Mouse (Mus musculus) ES-Bruce4 (cell line): Measurements from ENCODE around the gene Cpe. TPM values are rescaled to one million over a fixed set of nuclear protein-coding genes. Genes with fewer than 3 reads are reported as not detected.
A peak's percentile ranks its signal among the peaks of the same experiment; 100 is the strongest.

Source experiments
- H3K27ac ChIP-seq: 2 replicates; pipeline ENCODE4 v1.5.1; 2012; ENCODE audit warnings: low read length, inconsistent platforms; ENCODE audit not compliant: insufficient read depth
- H3K27me3 ChIP-seq: 2 replicates; pipeline ENCODE4 v1.6.1; 2012; ENCODE audit warnings: mild to moderate bottlenecking, low read length, inconsistent platforms; ENCODE audit not compliant: control insufficient read depth, poor library complexity, insufficient read depth, severe bottlenecking
- H3K36me3 ChIP-seq: 2 replicates; pipeline ENCODE4 v1.6.1; 2012; ENCODE audit warnings: inconsistent platforms, mild to moderate bottlenecking, low read length, moderate library complexity; ENCODE audit not compliant: control insufficient read depth, poor library complexity, insufficient read depth, severe bottlenecking
- H3K4me1 ChIP-seq: one replicate; pipeline ENCODE4 v1.8.1; 2011; ENCODE audit warnings: low read length; ENCODE audit not compliant: control insufficient read depth, insufficient read depth
- H3K4me3 ChIP-seq: 2 replicates; pipeline ENCODE4 v1.5.1; 2011; ENCODE audit warnings: low read depth, mild to moderate bottlenecking, low read length
- H3K9ac ChIP-seq: 2 replicates; pipeline ENCODE4 v1.6.1; 2012; ENCODE audit warnings: low read depth, mild to moderate bottlenecking, inconsistent platforms; ENCODE audit not compliant: poor library complexity, severe bottlenecking
- H3K9me3 ChIP-seq: replicated peaks from 2 replicates; pipeline ENCODE4 v1.6.1; 2012; ENCODE audit warnings: mild to moderate bottlenecking, low read length, inconsistent platforms; ENCODE audit not compliant: control insufficient read depth, poor library complexity, insufficient read depth, severe bottlenecking
- CTCF ChIP-seq: IDR thresholded peaks from one replicate; pipeline ENCODE4 v1.8.1; 2011; ENCODE audit warnings: low read depth, low read length
- EP300 ChIP-seq: IDR thresholded peaks from 2 replicates; pipeline ENCODE4 v1.6.1; 2011; ENCODE audit warnings: low read depth, low read length; ENCODE audit not compliant: insufficient read depth
- POLR2A ChIP-seq: IDR thresholded peaks from one replicate; pipeline ENCODE4 v1.8.1; 2011; ENCODE audit warnings: low read length; ENCODE audit not compliant: insufficient read depth
- polyA plus RNA-seq: library from polyadenylated mRNA; stranded (reverse); fragments of >200 nt; gene quantifications from 2 replicates; pipeline ENCODE4 v1.2.4, GENCODE M21; 2011; ENCODE audit warnings: low read depth; ENCODE audit not compliant: missing spikeins, insufficient read depth, insufficient read length

Gene Cpe
- polyA plus RNA-seq, 1 experiment, result 24.7 TPM

GRCm38 (mm10) chr8:64629034-64629760, 63.7 kb downstream of the Cpe start:
- no peak overlapping the region for H3K27ac ChIP-seq
- TF ChIP-seq CTCF (no peak), POLR2A (no peak)
- H3K27me3 ChIP-seq, result no peaks in the 10 kb centered on the region
- peaks cover 6% of the 10 kb centered on the region for H3K9me3 ChIP-seq
- no peaks in the 10 kb centered on the region for H3K36me3 ChIP-seq
- H3K4me3 ChIP-seq, result no peak overlapping the region
- peaks cover 3% of the 10 kb centered on the region for H3K4me1 ChIP-seq
- no peak overlapping the region for H3K9ac ChIP-seq

GRCm38 (mm10) chr8:64628039-64628438, 64.8 kb downstream of the Cpe start:
- Histone ChIP-seq H3K9me3 (peaks cover 6% of the 10 kb centered on the region), H3K4me3 (no peak overlapping the region), H3K4me1 (peaks cover 3% of the 10 kb centered on the region), H3K36me3 (no peaks in the 10 kb centered on the region), H3K27me3 (no peaks in the 10 kb centered on the region), H3K9ac (no peak overlapping the region), H3K27ac (no peak overlapping the region)
- no peak for TF ChIP-seq CTCF
- no peak for TF ChIP-seq POLR2A
- no peak for TF ChIP-seq EP300

DNA sequence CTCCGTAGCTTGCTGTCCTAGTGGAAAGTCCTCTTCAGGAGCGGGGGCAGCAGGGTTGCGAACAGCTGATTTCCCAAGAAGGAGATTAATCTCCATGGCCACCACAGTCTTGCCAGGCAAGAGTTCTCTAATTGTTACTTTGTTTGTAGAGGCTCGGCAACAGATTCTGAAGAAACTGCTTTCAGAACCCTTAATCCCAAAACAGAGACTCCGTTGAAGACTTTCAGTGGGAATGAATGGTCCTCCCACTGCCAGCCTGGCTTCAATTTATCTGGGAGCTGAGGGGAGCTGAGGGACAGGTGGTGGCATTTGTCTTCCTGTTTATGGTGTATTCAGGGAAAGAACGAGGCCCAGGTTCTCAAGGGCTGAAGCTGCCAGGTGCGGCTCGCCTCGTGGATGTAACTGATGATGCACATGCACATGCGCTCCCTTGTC, 68.2 kb downstream of the Cpe start:
- no peaks in the 10 kb centered on the region for H3K4me1 ChIP-seq
- H3K27me3 ChIP-seq, result no peaks in the 10 kb centered on the region
- TF ChIP-seq CTCF (no peak), POLR2A (no peak), EP300 (no peak)
- H3K36me3 ChIP-seq, result no peaks in the 10 kb centered on the region
- H3K27ac ChIP-seq, result no peak overlapping the region
- peaks cover 6% of the 10 kb centered on the region for H3K9me3 ChIP-seq
- H3K9ac ChIP-seq, result no peak overlapping the region
- H3K4me3 ChIP-seq, result no peak overlapping the region

- Histone ChIP-seq H3K36me3 (no peaks in the 10 kb centered on the region), H3K27me3 (no peaks in the 10 kb centered on the region), H3K4me1 (no peaks in the 10 kb centered on the region), H3K9me3 (no peaks in the 10 kb centered on the region), H3K27ac (no peak overlapping the region), H3K4me3 (no peak overlapping the region), H3K9ac (no peak overlapping the region)
- TF ChIP-seq CTCF (no peak), EP300 (no peak), POLR2A (no peak)
Observed at GRCm38 (mm10) chr8:64620365-64621150, 72.3 kb downstream of the Cpe start.

- no peaks in the 10 kb centered on the region for H3K4me1 ChIP-seq
- H3K27ac ChIP-seq, result no peak overlapping the region
- no peak for TF ChIP-seq POLR2A
- no peak for TF ChIP-seq EP300
- no peak for TF ChIP-seq CTCF
- H3K4me3 ChIP-seq, result no peak overlapping the region
- no peaks in the 10 kb centered on the region for H3K36me3 ChIP-seq
- H3K9me3 ChIP-seq, result no peaks in the 10 kb centered on the region
- no peak overlapping the region for H3K9ac ChIP-seq
- H3K27me3 ChIP-seq, result no peaks in the 10 kb centered on the region
Observed at GRCm38 (mm10) chr8:64619661-64620060, 73.2 kb downstream of the Cpe start.

DNA sequence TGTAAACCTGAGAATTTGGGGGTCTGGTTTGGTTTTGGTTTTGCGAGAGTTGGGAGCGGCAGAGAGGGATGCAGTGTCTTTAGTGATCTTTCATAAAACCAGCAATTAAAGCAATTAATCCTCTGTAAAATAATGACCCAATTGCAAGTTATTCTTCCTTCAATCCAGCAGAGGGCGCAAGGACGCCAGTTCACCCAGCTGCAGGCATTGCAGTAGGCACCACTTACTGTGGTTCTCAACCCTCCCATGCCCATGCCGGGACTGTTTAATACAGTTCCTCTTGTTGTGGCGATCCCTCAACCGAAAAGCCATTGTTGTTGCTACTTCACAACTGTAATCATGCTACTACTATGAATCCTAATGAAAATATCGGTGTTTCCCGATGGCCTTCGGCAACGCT, 74.2 kb downstream of the Cpe start:
- peak; percentile 85 for TF ChIP-seq CTCF
- no peak for TF ChIP-seq EP300
- TF ChIP-seq POLR2A, result no peak
- H3K27ac ChIP-seq, result no peak overlapping the region

More for the DNA sequence above, 74.2 kb downstream of the Cpe start:
- H3K4me3 ChIP-seq, result no peak overlapping the region
- H3K36me3 ChIP-seq, result no peaks in the 10 kb centered on the region
- no peaks in the 10 kb centered on the region for H3K9me3 ChIP-seq
- H3K27me3 ChIP-seq, result no peaks in the 10 kb centered on the region
- no peaks in the 10 kb centered on the region for H3K4me1 ChIP-seq
- H3K9ac ChIP-seq, result no peak overlapping the region
